Mouse (Mus musculus) liver, adult 2 months (tissue): ENCODE measurements around the gene Rdh5.

Experiments
- CTCF ChIP-seq: fragments of 200-500 bp; IDR thresholded peaks from 2 replicates; pipeline ENCODE4 v1.5.1; 2011; ENCODE audit warnings: low read depth, low read length, control low read depth
- POLR2A ChIP-seq: fragments of 200-500 bp; IDR thresholded peaks from 2 replicates; pipeline ENCODE4 v1.6.1; 2011; ENCODE audit warnings: low read length, control low read depth; ENCODE audit not compliant: insufficient read depth; ENCODE audit errors: extremely low read depth

- TF ChIP-seq CTCF (no peak), POLR2A (no peak)
Observed at GRCm38 (mm10) chr10:128912791-128913190, 9.9 kb downstream of the Rdh5 start.
